Comparison of ENCODE assay signal across 14 mouse cellular contexts in genomic region chr19:17294136-17294535, GRCm38 (mm10).
"Had no signal": no experiment of that assay in that cellular context is flagged by ENCODE, and none has a peak within 500 bp of the region (broad histone marks: within the 10 kb centered on the region; RNA-seq: fewer than 3 reads in every experiment).

No protein-coding gene starts in this region.

- H3K9ac ChIP-seq: limb, embryonic 13.5 days; liver, embryonic 14.5 days; midbrain, embryonic 12.5 days; neural tube, embryonic 13.5 days had no signal

- H3K36me3 ChIP-seq: limb, embryonic 13.5 days; midbrain, embryonic 12.5 days; neural tube, embryonic 13.5 days had no signal

- H3K27ac ChIP-seq: kidney, postnatal 0 days; layer of hippocampus, adult 2 months; limb, embryonic 13.5 days; liver, embryonic 14.5 days; midbrain, embryonic 12.5 days; neural tube, embryonic 13.5 days had no signal

- DNase-seq: left cerebral cortex, postnatal 4 days; lung, adult 18-20 months; retina, postnatal 1 day; right cerebral cortex, postnatal 4 days; spleen, adult 18-20 months; thymus, adult 2 months; thymus, postnatal 25 days had no signal

- H3K4me3 ChIP-seq: layer of hippocampus, adult 2 months; limb, embryonic 13.5 days; midbrain, embryonic 12.5 days; neural tube, embryonic 13.5 days had no signal

- H3K4me1 ChIP-seq: midbrain, embryonic 12.5 days; neural tube, embryonic 13.5 days had no signal

- H3K4me2 ChIP-seq: limb, embryonic 13.5 days; midbrain, embryonic 12.5 days; neural tube, embryonic 13.5 days had no signal

- ATAC-seq: midbrain, embryonic 16.5 days had no signal

- H3K9me3 ChIP-seq: limb, embryonic 13.5 days; midbrain, embryonic 12.5 days; neural tube, embryonic 13.5 days had no signal

- H3K27me3 ChIP-seq: limb, embryonic 13.5 days; midbrain, embryonic 12.5 days; neural tube, embryonic 13.5 days had no signal
